Mouse (Mus musculus) heart, postnatal 0 days (tissue): ENCODE measurements around the gene Sfrp5.

Source experiments
- CTCF ChIP-seq: IDR thresholded peaks from 2 replicates; pipeline ENCODE4 v1.5.1; 2016; ENCODE audit warnings: antibody characterized with exemption, control low read depth, low read depth
- EP300 ChIP-seq: IDR thresholded peaks from 2 replicates; pipeline ENCODE4 v1.6.1; 2016; ENCODE audit warnings: antibody characterized with exemption, low read depth

DNA sequence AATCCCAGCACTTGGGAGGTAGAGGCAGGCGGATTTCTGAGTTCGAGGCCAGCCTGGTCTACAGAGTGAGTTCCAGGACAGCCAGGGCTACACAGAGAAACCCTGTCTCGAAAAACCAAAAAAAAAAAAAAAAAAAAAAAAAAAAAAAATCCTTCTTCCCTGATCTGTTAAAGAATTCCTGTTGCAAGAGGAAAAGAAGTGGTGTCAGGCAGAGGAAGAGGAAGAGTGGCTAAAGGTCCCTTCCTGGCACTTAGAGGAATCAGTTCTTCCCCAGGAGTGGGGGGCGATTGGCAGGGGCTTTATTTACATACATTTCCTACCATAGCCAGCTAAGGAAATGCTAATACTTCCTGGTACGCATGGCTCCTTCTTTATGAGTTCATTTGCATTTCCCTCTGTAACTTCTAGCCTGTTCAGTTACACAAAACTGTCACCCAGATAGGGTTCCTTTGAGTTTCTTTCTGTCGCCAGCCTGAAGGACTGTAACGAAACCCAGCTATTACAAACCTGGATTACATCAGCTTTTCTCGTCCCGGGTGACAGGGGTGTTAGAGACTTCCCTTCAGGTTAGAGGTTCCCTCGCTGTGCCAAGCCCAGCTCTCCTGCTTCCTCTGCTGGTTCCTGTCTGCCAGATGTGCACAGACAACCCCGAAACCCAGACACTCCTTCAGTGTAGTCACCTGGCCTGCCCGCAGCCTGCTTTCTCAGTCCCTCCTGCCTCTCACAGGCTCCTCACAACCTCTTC, 44.4 kb downstream of the Sfrp5 start:
- no peak for TF ChIP-seq CTCF
- TF ChIP-seq EP300, result no peak
